Mouse (Mus musculus) mouse embryonic stem cell (cell line): ENCODE measurements around the gene Slc22a3.

ENCODE experiments used
- in situ Hi-C, 2 experiments: fragments of 300-500 bp; cut with MboI; formaldehyde crosslinking; loops; 1 replicate in 1 of 2; 3 replicates in 1 of 2; pipeline ENCODE4 v1.14.3; 2019 to 2020; ENCODE audit warnings: low sequenced_read_pairs in 2 of 2, low pct_unique_long_range_greater_than_20kb in 1 of 2, mixed read lengths in 1 of 2; ENCODE audit not compliant: unreplicated experiment in 1 of 2

The Slc22a3 gene

DNA sequence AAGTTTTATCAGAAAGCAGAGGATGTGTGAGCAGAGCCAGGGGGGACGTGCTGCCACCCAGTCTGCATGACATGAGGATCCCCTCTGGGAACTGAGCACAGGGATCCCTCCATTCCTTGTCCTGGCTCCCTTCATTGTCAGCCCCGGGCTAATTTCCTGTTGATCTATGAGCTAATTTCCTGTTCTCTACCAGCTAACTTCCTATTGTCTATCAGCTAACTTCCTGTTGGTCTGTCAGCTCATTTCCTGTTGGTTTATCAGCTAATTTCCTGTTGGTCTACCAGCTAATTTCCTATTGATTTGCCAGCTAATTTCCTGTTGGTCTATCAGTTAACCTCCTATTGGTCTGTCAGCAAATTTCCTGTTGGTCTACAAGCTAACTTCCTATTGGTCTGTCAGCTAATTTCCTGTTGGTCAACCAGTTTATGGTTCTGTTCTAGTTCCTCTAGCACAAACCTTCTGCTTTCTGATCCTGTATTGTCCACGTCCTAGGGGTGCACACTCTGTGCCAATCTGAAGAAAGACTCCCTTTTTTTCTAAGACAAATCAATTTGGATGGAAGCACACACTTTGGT is 32.9 kb downstream of the Slc22a3 start:
- in situ Hi-C loops = loop anchor here in 1 of 2 experiments (25.0 kb wide), 1 partner anchor 338 kb away; no protein-coding TSS in a partner anchor

DNA sequence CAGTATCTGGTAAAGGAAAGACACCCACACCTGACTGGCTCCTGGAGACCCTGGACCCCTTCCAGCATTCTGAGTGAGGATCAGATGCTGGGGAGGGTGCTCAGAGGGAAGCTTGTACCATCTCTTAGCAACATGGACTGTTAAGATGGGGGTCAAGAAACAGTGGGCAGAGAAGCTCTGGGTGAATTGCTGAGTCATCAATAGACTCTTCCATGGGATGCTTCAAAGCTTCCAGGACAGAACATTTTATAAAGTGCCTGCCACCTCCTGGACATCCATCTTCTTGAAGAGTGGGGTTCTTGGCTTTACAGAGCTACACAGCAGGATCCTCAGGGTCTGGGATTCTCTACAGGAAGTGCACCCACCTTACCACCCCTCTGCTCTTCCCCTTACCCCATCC is 35.0 kb downstream of the Slc22a3 start:
- in situ Hi-C loops = loop anchor here in 1 of 2 experiments (25.0 kb wide), 1 partner anchor 340 kb away; no protein-coding TSS in a partner anchor

DNA sequence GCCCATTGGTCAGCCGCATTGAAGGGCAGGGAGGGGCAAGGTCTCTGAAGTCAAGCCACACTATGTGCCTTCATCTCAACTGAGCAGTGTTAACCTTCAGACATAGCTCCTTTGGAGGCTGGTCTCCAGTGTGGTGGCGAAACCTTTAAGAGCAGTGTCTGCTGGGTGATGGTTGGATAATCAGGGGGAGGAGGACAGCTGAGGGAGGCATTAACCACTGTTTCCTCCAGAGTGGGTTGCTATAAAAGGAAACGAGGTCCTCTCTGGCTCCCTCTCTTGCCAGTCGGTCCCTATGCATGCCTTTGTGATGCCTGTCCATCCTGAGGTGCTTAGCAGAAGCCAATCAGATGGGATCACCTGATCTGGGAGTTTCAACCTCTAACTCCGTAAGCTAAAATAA is 38.8 kb downstream of the Slc22a3 start:
- in situ Hi-C loops = loop anchor here in 1 of 2 experiments (25.0 kb wide), 1 partner anchor 344 kb away; no protein-coding TSS in a partner anchor

DNA sequence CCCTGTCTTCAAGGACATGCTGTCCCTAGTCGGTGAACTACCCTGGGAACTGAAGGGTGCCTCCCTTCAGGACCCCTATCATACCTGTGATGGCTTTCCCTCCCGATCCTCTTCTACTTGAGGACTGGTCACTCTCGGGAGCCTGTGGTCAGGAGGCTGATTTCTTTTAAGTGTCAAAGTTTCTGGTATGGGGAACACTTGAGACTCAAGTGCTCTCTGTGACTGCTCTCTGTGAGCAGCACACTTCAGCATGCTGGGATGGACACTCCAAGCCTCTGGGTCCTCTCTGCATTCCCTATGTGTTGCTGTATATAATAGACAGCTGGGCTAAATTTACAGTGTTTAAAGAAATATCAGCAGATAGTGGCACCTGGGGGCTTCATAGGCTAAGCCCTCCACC is 39.9 kb downstream of the Slc22a3 start:
- in situ Hi-C loops = loop anchor here in 1 of 2 experiments (25.0 kb wide), 1 partner anchor 345 kb away; no protein-coding TSS in a partner anchor

DNA sequence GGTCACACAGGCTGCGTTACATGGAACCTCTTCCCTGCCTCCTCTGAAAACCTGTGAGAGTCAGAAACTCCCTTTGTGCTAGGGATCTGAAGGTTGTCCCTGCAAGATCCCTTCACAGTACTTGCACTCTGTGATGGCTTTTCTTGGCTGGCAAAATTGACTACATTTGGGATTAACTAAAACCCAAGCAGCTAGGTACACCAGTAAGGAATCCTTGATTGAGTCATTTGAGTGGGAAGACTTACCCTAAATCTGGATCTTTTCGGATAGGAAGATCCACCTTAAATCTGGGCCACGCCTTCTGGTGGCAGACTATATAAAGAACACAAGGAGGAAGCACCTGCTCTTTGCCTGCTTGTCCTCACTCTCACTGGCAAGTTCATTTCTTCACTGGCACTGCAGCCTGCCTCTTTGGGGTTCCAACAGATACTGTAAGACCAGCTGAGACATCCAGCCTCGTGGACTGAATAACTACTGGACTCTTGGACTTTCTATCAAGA is 41.0 kb downstream of the Slc22a3 start:
- in situ Hi-C loops = loop anchor here in 1 of 2 experiments (25.0 kb wide), 1 partner anchor 346 kb away; no protein-coding TSS in a partner anchor

DNA sequence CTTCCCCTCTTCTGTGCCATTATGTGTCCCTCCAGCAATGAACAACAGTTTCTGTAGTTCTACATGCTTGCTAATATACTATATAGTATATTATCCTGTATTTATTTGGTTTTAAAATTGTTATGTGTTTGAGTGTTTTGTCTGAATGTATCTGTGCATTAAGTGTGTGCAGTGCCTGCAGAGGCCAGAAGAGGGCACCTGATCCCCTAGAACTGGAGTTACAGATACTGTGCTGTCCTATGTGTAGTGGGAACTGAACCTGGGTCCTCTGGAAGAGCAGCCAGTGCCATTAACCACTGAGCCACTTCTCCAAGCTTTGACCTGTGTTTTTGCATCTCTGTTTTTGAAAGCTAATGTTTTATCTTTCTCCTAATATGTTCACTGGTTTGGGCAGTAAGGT is 46.3 kb downstream of the Slc22a3 start:
- in situ Hi-C loops = loop anchor here in 1 of 2 experiments (25.0 kb wide), 1 partner anchor 351 kb away; no protein-coding TSS in a partner anchor

DNA sequence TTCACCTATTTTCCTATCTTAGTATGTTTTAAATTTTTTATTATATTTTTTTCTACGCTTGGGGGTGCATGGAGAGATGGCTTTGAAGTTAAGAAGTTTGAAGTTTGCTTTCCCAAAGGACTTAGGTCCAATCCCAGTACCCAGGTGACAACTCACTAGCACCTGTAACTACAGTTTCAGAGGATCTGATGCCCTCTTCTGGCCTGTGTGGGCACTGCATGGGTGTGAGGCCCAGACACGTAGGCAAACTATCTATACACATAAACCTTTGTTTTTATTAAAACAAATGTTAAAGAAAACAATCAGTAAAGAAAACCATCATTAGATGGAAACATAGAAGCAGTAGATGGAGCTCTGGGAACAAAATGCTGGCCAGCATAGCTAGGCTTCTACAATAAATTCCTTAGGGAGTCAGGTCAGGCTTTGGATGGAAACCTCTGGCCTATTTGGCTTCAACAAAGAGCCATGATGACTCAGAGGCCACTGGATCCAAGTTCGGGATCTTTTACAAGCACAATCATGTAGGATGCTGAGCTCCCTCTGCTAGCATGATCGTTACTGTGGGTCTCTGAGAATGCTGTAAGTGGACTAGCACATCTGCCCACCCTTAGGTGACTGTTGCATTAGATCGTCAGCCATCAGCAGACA is 52.2 kb downstream of the Slc22a3 start:
- in situ Hi-C loops = loop anchor here in 1 of 2 experiments (25.0 kb wide), 1 partner anchor 357 kb away; no protein-coding TSS in a partner anchor

DNA sequence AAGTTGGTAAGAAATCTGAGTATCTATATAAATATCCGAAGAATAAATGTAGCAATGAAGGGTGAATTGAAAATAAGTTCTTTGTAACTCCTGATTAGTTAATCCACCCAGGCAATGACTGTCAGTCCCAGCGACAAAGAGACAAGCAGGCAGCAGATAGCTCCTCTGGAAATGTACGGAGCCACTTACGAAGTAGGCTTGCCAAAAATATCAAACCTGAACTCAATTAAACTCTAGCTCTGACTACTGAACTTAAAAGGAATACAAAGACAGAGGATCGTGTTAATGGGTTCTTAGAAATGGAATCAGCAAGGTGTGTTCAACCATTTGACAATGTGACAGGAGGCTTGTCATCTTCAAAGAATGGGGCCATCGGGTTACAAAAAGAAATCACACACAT is 53.8 kb downstream of the Slc22a3 start:
- in situ Hi-C loops = loop anchor here in 1 of 2 experiments (25.0 kb wide), 1 partner anchor 359 kb away; no protein-coding TSS in a partner anchor

DNA sequence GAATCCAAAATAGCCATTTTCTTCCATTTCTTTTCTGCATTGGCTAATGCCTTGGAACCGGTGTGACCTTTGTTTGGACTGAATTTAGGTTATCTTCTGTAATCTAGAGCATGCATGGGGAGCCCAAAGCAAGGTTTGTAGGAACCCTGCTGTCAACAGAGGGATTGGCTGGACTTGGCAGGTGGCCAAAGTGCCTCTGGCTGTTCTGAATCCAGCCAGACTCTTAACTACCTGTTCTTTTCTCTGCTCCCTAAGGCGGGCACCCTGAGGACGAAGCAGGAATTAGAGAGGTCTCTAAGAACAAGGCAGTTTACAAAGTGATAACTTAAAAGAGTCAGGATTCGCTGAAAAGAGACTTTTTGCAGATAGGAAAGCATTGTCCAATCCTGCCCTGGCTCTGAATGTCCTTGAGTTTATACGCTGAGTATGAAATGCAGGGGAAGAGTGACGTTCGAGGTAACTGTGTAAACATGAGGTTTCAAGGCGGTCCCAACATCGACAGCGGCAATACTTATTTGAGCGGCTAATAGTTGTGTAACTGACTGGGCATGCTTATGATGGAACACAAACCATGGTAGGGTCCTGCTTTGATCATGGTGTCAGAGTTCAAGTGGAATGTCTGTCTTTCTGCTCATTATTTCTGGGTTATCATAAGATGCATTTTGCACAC is 54.5 kb downstream of the Slc22a3 start:
- in situ Hi-C loops = loop anchor here in 1 of 2 experiments (25.0 kb wide), 1 partner anchor 359 kb away; no protein-coding TSS in a partner anchor

DNA sequence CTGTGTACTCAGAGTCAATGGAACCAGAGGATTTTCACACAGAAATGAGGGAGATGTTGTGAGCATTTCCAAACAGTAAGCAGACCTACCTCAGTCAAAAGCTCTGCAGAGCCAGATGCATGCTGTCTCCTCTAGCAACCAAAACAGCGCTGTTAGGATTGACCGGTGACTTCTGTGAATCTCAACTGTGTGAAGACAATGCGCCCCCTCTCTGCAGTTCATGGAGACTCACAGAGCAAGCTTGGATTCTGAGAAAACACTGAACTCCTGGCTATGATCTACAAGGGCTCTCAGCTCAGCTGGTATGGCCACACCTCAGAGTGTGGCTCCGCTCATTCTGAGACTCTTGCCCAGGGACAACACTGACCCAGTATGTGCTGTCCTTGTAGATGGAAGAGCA is 56.3 kb downstream of the Slc22a3 start:
- in situ Hi-C loops = loop anchor here in 1 of 2 experiments (25.0 kb wide), 1 partner anchor 361 kb away; no protein-coding TSS in a partner anchor

DNA sequence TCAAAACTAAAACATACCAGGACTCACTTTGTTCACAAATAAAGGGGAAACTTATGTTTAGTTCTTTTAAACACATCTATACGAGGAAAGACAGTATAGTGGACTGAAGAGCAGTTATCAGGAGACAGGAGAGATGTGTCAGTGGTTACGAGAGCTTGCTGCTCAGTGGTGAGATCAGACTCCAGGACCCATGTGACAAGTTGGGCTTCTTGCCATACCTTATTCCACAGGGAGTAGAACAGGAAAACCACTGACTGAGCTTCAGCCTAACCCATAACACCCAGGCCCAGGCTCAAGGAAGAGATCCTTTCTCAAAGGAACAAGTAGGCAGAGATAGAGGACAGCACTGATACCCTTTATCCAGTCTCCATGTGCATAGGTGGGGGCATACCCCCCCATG is 62.9 kb downstream of the Slc22a3 start:
- in situ Hi-C loops = no loop called here

DNA sequence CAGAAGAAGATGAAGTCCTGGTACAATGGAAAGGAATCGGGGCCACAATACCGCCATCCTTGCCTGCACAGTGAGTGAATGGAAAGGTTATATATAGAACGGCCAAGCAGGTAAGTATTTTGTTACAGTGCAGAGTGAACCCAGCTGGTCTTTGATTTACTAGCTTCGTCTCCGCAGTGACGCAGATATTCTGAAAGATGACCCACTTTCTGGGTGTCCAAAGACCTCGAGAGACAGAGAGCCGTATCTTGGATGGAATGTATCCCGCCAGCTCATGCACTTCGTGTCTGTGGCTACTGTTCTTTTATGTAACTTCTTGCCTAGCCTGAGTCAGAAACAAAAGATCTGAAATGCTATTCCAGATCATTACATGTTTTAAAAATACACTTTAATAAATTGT is 69.7 kb downstream of the Slc22a3 start:
- in situ Hi-C loops = no loop called here

DNA sequence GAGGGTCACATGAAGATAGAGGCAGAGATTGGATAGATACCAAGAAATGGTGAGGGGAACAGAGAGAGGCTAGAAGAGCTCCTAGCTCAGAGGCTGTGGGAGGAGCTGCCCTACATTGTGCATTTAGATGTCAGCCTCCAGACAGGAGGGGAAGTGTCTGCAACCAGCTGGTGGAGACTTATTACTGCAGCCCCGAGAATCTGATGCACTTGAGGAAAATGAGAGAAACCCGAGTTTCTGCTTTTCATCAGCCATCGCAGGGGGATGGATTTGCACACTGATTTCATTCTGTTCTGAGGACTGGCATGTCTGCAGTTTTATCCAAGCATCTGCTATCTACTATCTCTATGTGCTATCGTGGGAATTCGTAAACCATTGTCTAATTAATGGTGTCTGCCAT is 75.8 kb downstream of the Slc22a3 start:
- in situ Hi-C loops = no loop called here

DNA sequence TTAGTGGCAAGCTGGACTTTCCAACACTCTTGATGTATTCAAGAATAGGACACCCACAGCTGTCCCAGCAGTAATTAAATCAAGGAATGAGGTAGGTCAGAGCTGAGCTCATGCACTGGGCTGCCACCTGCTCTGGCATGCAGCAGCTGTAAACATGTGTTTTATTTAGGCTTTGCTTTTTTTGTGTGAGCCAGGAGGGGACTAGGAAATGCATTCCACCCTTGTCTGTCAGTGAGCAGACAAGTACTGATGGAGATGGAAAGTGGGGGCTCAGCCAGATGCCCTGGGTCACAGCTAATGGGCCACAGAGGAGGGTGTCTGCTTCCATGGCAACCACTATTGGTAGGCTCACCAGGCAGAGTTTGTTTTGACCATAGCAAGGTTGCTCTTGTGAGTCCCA is 79.1 kb downstream of the Slc22a3 start:
- in situ Hi-C loops = no loop called here

DNA sequence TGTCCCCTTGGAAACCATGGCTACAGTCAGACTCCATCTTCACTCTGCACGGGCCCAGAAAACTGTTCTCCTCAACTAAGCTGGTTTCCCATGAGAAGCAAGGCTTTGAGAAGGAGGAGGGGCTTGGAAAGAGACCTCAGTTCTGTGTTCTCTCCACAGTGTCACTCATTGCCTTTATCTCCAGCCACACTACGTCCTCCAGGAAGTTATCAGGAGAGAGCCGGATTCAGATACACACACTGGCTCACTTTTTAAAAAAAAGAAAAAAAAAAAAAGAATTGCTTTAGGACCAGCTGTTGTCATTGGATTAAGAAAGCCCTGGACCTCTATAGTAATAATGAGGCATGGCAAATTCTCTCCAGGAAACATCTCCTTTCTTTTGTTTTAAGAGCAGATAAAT is 80.3 kb downstream of the Slc22a3 start:
- in situ Hi-C loops = no loop called here

DNA sequence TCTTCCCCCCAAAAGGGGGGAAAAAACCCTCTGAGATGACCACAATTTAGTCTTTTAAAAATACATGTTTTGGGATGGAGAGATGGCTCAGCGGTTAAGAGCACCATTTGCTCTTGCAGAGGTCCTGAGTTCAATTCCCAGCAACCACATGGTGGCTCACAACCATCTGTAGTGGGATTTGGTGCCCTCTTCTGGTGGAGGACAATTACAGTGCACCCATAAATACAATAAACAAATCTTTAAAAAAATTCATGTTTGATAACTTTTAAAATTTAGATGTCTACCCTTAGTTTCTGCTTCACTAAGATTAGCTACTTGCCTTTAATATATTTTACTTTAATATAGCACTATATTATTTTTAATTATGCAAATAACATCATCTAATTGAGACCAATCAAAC is 85.4 kb downstream of the Slc22a3 start:
- in situ Hi-C loops = no loop called here

DNA sequence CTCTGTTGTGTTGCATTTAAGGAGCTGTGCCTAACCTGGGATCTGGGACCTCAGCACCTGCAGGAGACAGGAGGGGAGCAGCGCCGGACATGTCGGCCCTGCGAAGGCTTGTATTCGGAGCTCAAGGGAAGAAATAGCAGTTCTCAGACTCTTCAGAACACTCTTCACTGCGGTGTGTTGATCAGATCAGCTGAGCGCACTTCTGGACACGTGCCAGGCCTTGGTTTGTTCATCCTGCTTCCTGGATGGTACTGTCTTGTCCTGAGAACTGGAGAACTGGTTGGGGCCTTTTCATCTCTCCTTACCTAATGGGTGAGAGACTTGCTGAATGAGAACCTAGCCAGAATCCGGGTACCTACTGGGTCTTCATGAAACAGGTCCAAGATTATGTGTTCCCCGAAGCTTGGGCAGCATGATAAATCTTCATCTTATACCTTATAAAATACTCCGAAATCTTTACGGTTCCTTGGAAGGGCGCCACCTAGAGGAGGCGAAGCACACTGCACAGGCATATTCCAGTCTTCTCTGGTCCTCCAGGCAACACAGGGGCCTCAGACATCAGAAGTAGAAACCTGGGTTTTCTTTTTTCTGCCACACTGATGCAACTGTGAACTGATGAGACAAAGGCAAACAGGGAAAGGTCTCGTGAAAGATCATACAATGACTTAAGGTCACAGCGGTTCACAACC is 86.5 kb downstream of the Slc22a3 start:
- in situ Hi-C loops = no loop called here

DNA sequence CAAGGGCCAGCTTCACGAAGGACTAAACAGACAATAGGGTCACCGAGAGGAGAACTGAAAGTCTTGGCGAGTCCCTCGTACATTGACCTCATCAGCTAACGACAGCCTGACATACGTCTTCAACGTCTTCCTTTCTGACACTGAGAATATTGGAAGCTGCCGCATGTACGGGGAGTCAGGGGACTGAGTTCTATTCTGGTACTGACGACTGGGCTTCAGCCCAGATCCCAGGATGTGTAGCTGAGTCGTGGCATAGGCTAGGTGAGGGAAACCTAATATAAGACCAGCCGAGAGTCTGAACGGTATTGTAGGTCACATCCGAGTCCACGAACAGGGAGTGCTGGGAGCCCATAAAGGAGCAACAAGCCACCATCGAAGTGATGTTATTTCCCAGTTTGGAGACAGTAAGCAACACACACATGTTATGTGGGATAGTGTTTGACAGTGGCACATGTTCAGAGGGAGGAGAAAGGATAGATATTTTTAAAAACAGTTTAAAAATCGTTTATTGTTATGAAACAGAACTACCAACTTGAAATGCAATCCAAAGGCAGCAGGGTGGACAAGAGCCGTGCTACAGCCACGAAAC is 87.9 kb downstream of the Slc22a3 start:
- in situ Hi-C loops = no loop called here
